Mouse (Mus musculus): ENCODE data around the gene Elmo1. TPM values are rescaled to one million over a fixed set of nuclear protein-coding genes. Genes with fewer than 3 reads are reported as not detected.
A peak's percentile ranks its signal among the peaks of the same experiment; 100 is the strongest.

Gene Elmo1
- polyA plus RNA-seq, 1 experiment from 2014 or later = 16.8 TPM

DNA sequence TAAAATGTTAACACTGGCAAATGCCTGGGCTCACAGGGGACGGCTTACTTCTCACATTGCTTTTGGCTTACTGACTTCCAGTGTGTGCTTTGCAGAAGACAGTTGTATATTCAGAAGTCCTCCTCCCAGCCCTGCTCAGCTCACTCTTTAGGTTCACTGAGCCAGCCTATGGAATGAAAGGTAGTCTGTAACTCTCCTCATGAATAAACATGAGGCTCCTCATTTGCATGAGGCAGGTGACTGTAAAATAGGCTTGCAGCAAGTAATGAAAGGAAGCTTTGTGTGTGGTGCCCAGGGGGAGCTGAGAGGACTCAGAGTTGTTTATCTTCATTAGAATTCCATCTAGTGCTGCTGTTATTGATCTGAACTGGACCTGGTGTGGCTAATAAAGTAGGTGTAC is 364.0 kb downstream of the Elmo1 start:
- H3K36me3 ChIP-seq (ENCODE audit: insufficient read depth, low read length) = no peaks in the 10 kb centered on the region
- 50% methylated on average over 1 of the region's 1 CpGs for WGBS
- H3K27me3 ChIP-seq (ENCODE audit: insufficient read depth, low read length) = no peaks in the 10 kb centered on the region
- no peak overlapping the region for H3K27ac ChIP-seq (ENCODE audit: low read length)
- peak; percentile 63; the same call in 1 of the 2 replicates for ATAC-seq (ENCODE audit: low FRiP score, low TSS enrichment)
- H3K4me3 ChIP-seq (ENCODE audit: low read length) = no peak overlapping the region
- no peak overlapping the region for H3K9ac ChIP-seq (replicated peaks; ENCODE audit: low read length)
- no peak overlapping the region for H3K4me2 ChIP-seq (replicated peaks; ENCODE audit: low read depth, low read length)
- H3K9me3 ChIP-seq (ENCODE audit: low read length) = no peaks in the 10 kb centered on the region
- no peaks in the 10 kb centered on the region for H3K4me1 ChIP-seq (ENCODE audit: insufficient read depth, low read length)

DNA sequence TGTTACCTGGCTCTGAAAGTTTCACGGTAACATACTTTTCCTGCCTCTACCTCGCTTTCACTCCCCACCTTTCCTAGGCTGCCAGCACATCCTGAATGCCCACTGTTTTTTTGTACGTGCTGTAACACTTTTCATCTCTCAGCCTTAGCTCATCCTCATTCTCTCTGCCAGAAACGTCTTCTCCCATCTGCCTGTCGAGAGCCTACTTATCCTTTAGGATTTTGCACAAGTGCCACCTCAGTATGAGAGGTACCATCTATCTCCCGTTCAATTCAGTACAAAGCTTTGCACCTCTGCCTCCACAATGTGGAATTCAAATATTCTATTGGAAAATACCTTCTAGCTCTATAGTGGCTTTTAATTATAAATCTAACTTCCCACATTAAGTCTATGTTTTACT is 369.7 kb downstream of the Elmo1 start:
- Histone ChIP-seq H3K4me1 (ENCODE audit: insufficient read depth, low read length) (no peaks in the 10 kb centered on the region), H3K27ac (ENCODE audit: low read length) (no peak overlapping the region), H3K9me3 (ENCODE audit: low read length) (no peaks in the 10 kb centered on the region), H3K27me3 (ENCODE audit: insufficient read depth, low read length) (no peaks in the 10 kb centered on the region), H3K36me3 (ENCODE audit: insufficient read depth, low read length) (no peaks in the 10 kb centered on the region), H3K4me3 (ENCODE audit: low read length) (no peak overlapping the region), H3K4me2 (replicated peaks; ENCODE audit: low read depth, low read length) (no peak overlapping the region), H3K9ac (replicated peaks; ENCODE audit: low read length) (no peak overlapping the region)
- WGBS = 85% methylated on average over 6 of the region's 6 CpGs
- no peak for ATAC-seq (ENCODE audit: low FRiP score, low TSS enrichment)

DNA sequence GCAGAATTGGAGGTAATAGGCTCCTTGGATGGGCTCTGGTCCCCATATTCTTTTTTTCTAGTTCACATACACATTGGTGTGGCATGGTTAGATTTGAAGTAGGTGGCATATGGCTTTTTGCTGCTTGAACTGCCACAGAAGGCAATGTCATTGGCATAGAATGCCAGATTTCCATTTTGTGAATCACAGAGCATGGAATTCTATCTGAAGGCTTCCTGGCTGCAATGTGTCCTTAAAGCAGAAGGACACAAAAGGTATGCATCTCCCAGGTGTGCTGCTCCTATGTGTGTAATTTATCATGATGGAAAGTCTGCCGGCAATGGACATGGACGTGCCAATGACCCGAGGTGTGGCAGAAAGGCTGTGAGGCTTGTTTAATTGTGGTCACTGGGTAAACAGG is 371.2 kb downstream of the Elmo1 start:
- H3K36me3 ChIP-seq (ENCODE audit: insufficient read depth, low read length) = no peaks in the 10 kb centered on the region
- no peak overlapping the region for H3K4me3 ChIP-seq (ENCODE audit: low read length)
- ATAC-seq (ENCODE audit: low FRiP score, low TSS enrichment) = no peak
- no peaks in the 10 kb centered on the region for H3K27me3 ChIP-seq (ENCODE audit: insufficient read depth, low read length)
- 74% methylated on average over 3 of the region's 3 CpGs for WGBS
- H3K9me3 ChIP-seq (ENCODE audit: low read length) = no peaks in the 10 kb centered on the region
- H3K4me1 ChIP-seq (ENCODE audit: insufficient read depth, low read length) = no peaks in the 10 kb centered on the region
- H3K4me2 ChIP-seq (replicated peaks; ENCODE audit: low read depth, low read length) = no peak overlapping the region
- H3K27ac ChIP-seq (ENCODE audit: low read length) = no peak overlapping the region
- no peak overlapping the region for H3K9ac ChIP-seq (replicated peaks; ENCODE audit: low read length)

DNA sequence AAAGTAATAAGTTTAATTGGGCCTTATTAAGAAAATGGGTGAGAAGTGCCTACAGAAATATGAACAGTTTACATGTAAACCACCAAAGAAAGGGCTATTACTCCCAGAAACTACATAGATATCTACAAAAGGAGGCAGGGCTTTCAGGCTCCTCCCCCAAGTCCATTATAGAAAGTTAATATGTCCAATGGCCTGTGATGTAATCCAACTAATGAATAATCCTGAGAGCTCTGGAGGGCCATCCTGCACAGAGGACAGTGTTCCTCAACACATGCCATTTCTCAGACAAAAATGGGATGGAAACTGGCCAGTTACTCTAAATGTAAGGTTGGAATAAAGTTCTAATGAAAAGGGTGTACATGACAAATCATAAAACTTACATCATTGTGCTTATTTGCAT is 373.8 kb downstream of the Elmo1 start:
- no peak overlapping the region for H3K27ac ChIP-seq (ENCODE audit: low read length)
- no peak overlapping the region for H3K4me2 ChIP-seq (replicated peaks; ENCODE audit: low read depth, low read length)
- no peaks in the 10 kb centered on the region for H3K36me3 ChIP-seq (ENCODE audit: insufficient read depth, low read length)
- no peaks in the 10 kb centered on the region for H3K9me3 ChIP-seq (ENCODE audit: low read length)
- no peak for ATAC-seq (ENCODE audit: low FRiP score, low TSS enrichment)
- no peaks in the 10 kb centered on the region for H3K27me3 ChIP-seq (ENCODE audit: insufficient read depth, low read length)
- no peak overlapping the region for H3K4me3 ChIP-seq (ENCODE audit: low read length)
- H3K4me1 ChIP-seq (ENCODE audit: insufficient read depth, low read length) = no peaks in the 10 kb centered on the region
- no peak overlapping the region for H3K9ac ChIP-seq (replicated peaks; ENCODE audit: low read length)

DNA sequence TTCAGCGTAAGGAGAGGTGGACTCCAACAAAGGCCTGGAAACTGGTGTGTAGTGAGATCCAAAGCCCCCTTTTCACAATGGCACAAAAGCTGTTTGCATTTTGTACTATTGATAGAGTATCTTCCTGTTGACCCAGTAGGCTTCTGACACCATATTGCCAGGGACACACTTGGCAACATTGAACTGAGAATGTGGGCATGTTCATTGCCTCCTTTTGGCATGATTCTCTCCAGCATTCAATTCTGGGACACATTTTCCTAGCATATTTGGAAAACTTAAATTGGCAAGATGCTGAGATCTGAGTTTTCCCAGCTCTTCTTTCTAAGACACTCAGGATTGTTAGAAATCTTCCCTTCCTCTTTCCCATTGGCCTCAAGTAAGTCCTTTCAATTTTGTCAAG is 377.0 kb downstream of the Elmo1 start:
- no peak overlapping the region for H3K4me2 ChIP-seq (replicated peaks; ENCODE audit: low read depth, low read length)
- no peaks in the 10 kb centered on the region for H3K27me3 ChIP-seq (ENCODE audit: insufficient read depth, low read length)
- H3K4me1 ChIP-seq (ENCODE audit: insufficient read depth, low read length) = no peaks in the 10 kb centered on the region
- no peak for ATAC-seq (ENCODE audit: low FRiP score, low TSS enrichment)
- no peaks in the 10 kb centered on the region for H3K9me3 ChIP-seq (ENCODE audit: low read length)
- H3K36me3 ChIP-seq (ENCODE audit: insufficient read depth, low read length) = no peaks in the 10 kb centered on the region
- no peak overlapping the region for H3K4me3 ChIP-seq (ENCODE audit: low read length)
- H3K27ac ChIP-seq (ENCODE audit: low read length) = no peak overlapping the region
- WGBS = 96% methylated on average over 1 of the region's 1 CpGs
- no peak overlapping the region for H3K9ac ChIP-seq (replicated peaks; ENCODE audit: low read length)

DNA sequence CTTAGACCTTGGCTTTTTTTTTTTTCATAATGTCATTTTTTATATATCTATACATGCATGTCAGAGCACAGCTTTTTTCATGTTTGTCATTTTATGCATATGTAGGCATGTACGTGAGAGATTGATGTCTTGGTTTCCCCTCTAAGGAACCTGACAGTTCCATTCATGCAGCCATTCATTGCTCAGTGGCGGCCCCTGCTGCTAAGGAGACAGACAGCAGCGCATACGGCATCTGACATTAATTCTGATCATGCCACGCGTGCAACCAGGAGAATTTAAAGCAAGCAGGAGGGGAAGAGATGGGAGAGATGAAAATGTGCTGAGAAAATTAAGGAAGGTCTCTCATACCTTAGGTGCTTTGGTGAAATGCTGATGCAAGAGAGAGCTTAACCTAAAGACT is 381.3 kb downstream of the Elmo1 start:
- 5% methylated on average over 6 of the region's 6 CpGs for WGBS
- Histone ChIP-seq H3K4me2 (replicated peaks; ENCODE audit: low read depth, low read length) (no peak overlapping the region), H3K9ac (replicated peaks; ENCODE audit: low read length) (no peak overlapping the region), H3K36me3 (ENCODE audit: insufficient read depth, low read length) (no peaks in the 10 kb centered on the region), H3K27ac (ENCODE audit: low read length) (no peak overlapping the region), H3K27me3 (ENCODE audit: insufficient read depth, low read length) (no peaks in the 10 kb centered on the region), H3K4me1 (ENCODE audit: insufficient read depth, low read length) (no peaks in the 10 kb centered on the region), H3K4me3 (ENCODE audit: low read length) (no peak overlapping the region), H3K9me3 (ENCODE audit: low read length) (no peaks in the 10 kb centered on the region)
- ATAC-seq (ENCODE audit: low FRiP score, low TSS enrichment) = no peak

DNA sequence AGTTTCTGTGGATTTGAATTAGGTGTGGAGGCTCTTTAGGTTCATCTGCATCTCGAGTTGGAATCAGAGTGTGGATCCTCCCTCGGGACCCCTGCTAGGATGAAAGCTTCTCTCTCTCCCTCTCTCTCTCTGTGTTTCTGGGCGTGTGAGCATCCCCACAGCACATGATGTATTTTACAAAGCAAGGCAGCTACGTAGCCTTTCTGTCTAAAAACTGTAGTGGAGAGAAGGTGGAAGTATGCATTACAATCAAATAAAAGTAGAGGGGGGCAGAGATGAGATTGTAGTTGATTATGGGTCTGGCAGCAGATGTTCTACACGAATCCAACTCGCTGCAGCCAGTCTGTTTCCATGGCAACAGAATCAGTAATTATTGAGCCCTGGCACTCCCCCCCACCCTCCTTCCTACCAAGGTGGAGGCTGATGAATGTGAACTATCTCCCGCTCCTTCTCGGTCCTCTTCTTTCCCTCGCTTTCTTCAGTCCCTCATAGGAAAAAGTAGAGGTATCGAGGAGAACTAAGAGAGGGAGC is 382.0 kb downstream of the Elmo1 start:
- H3K27me3 ChIP-seq (ENCODE audit: insufficient read depth, low read length) = no peaks in the 10 kb centered on the region
- no peaks in the 10 kb centered on the region for H3K36me3 ChIP-seq (ENCODE audit: insufficient read depth, low read length)
- H3K9ac ChIP-seq (replicated peaks; ENCODE audit: low read length) = no peak overlapping the region
- H3K27ac ChIP-seq (ENCODE audit: low read length) = no peak overlapping the region
- no peaks in the 10 kb centered on the region for H3K4me1 ChIP-seq (ENCODE audit: insufficient read depth, low read length)
- no peak overlapping the region for H3K4me2 ChIP-seq (replicated peaks; ENCODE audit: low read depth, low read length)
- no peak overlapping the region for H3K4me3 ChIP-seq (ENCODE audit: low read length)
- H3K9me3 ChIP-seq (ENCODE audit: low read length) = no peaks in the 10 kb centered on the region
- no peak for ATAC-seq (ENCODE audit: low FRiP score, low TSS enrichment)
- WGBS = 56% methylated on average over 10 of the region's 10 CpGs

DNA sequence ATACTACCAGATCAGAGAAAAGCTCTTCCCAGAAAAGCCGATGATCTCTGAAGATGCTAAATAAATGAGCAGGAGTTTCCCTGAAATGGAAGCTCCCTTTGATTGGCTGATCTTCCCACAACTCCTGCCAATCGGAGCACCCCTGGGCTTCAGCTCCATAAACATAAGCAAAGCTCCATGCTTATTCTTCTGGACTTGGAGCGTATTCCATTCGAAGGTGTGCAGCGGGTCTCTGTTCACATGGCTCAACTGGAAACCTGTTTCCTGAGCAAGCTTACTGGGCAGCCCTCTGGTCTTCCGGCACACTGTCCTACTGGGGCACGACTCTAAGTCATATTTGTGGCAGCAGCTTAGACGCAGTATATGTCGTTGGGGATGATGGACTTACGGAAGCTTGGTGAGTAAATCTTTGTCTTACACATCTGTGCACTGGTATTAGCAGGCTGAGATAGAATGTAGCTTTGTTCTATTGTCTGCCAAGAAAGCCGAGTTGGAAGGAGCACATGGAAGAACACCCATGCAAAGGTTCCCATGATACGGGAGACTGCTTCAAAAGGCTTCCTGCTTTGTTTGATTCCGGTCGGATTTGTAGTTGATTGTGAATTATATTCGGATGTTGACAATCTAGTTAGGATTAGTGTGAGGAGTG is 382.6 kb downstream of the Elmo1 start:
- H3K27ac ChIP-seq (ENCODE audit: low read length) = no peak overlapping the region
- H3K36me3 ChIP-seq (ENCODE audit: insufficient read depth, low read length) = no peaks in the 10 kb centered on the region
- ATAC-seq (ENCODE audit: low FRiP score, low TSS enrichment) = no peak
- H3K27me3 ChIP-seq (ENCODE audit: insufficient read depth, low read length) = no peaks in the 10 kb centered on the region
- H3K9ac ChIP-seq (replicated peaks; ENCODE audit: low read length) = no peak overlapping the region
- no peaks in the 10 kb centered on the region for H3K4me1 ChIP-seq (ENCODE audit: insufficient read depth, low read length)
- no peaks in the 10 kb centered on the region for H3K9me3 ChIP-seq (ENCODE audit: low read length)
- H3K4me3 ChIP-seq (ENCODE audit: low read length) = no peak overlapping the region
- WGBS = 79% methylated on average over 15 of the region's 15 CpGs
- no peak overlapping the region for H3K4me2 ChIP-seq (replicated peaks; ENCODE audit: low read depth, low read length)

DNA sequence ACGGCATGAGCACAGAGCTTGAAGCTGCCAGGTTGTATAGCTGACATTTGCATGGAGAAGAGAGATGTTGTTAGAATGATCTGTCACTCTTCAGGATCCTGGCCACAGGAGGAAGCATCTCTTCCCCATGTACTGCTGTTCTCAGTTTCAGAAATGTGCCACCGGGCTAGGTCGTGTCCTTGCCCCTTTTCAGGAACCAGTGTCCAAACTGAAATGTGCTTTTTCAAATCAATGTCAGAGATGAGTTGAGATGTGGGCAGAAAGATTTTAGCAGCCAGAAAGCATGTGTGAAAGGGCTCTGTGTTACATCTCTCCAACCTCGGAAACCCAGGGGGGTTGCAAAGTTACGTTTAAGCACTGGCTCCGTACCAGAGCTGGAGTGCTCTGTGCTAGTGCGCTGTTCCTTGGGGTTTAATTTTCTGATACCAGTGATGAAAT is 383.3 kb downstream of the Elmo1 start:
- 73% methylated on average over 7 of the region's 7 CpGs for WGBS
- no peaks in the 10 kb centered on the region for H3K36me3 ChIP-seq (ENCODE audit: insufficient read depth, low read length)
- ATAC-seq (ENCODE audit: low FRiP score, low TSS enrichment) = no peak
- no peak overlapping the region for H3K4me2 ChIP-seq (replicated peaks; ENCODE audit: low read depth, low read length)
- no peak overlapping the region for H3K4me3 ChIP-seq (ENCODE audit: low read length)
- H3K4me1 ChIP-seq (ENCODE audit: insufficient read depth, low read length) = no peaks in the 10 kb centered on the region
- no peaks in the 10 kb centered on the region for H3K27me3 ChIP-seq (ENCODE audit: insufficient read depth, low read length)
- H3K9me3 ChIP-seq (ENCODE audit: low read length) = no peaks in the 10 kb centered on the region
- no peak overlapping the region for H3K27ac ChIP-seq (ENCODE audit: low read length)
- H3K9ac ChIP-seq (replicated peaks; ENCODE audit: low read length) = no peak overlapping the region

DNA sequence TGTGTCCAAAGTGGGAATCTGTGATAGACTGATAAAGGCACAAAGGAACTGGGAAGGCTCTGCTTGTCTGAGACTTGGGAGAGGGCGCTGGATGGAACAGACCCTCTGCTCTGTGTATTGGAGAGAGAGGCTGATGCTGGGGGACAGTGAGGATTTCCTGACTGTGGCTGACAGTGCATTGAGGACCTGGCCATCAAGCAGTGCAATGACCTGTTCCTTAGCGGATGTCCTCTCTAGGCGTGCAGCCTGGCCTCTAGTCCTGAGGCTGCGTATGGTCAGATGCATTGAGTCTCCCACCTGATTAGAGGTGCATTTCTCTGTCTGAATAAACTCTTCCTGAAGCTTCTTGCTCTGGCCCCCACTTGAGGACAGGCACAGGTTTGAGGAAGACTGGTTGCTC is 384.2 kb downstream of the Elmo1 start:
- Histone ChIP-seq H3K36me3 (ENCODE audit: insufficient read depth, low read length) (no peaks in the 10 kb centered on the region), H3K4me2 (replicated peaks; ENCODE audit: low read depth, low read length) (no peak overlapping the region), H3K9me3 (ENCODE audit: low read length) (no peaks in the 10 kb centered on the region), H3K9ac (replicated peaks; ENCODE audit: low read length) (no peak overlapping the region), H3K27ac (ENCODE audit: low read length) (no peak overlapping the region), H3K27me3 (ENCODE audit: insufficient read depth, low read length) (no peaks in the 10 kb centered on the region), H3K4me1 (ENCODE audit: insufficient read depth, low read length) (no peaks in the 10 kb centered on the region), H3K4me3 (ENCODE audit: low read length) (no peak overlapping the region)
- 98% methylated on average over 4 of the region's 4 CpGs for WGBS
- ATAC-seq (ENCODE audit: low FRiP score, low TSS enrichment) = no peak

All from kidney, embryonic 16.5 days (tissue).